8 mouse cellular contexts compared by ENCODE assay signal in the genomic region with DNA sequence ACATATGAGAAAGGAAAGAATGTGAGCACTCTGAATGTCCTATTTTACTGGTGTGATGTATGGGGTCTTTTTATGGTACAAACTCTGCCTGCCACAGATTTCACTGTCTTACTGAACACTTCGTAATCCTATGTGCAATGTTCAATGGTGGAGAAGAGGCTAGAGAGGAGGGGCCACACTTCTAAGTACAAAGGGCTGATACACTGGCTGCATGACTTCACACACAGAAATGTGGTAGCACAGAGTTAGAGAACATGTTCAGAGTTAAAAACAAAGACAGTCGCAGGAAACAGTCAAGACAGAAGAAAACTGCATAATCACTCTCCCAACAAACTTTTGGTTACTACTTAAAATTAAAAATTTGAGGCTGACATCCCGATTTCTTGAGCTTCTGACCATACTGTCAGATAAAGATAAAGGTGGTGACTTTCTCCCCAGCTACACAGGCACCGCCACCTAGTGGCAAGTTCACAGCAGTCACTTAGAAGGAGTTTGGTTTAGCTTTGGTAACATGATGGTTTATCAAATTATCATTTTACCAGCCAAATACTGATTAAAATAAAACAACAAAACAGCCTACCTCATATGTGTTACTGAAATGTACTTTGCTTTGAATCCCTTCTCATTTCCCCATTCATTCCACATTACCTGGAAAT. TPM values are rescaled to one million over a fixed set of nuclear protein-coding genes. Genes with fewer than 3 reads are reported as not detected.
DNase-seq lines count a peak whose midpoint lies in the region; ATAC-seq and TF ChIP-seq lines count a peak whose summit lies in the region.

No protein-coding gene starts in this region.

- 0 out of 2 replicates have a peak, but pooled peaks have one; percentile 38 for ATAC-seq in forebrain, embryonic 13.5 days
- ATAC-seq in forebrain, embryonic 12.5 days (ENCODE audit: low FRiP score) = no peak; the same call in 1 of the 2 replicates
- ATAC-seq in liver, embryonic 12.5 days = no peak
- ATAC-seq in limb, embryonic 14.5 days (ENCODE audit: low FRiP score, low read depth) = no peak

- DNase-seq in liver (peak; percentile 47), MEL (ENCODE audit: low read depth, low spot score) (peak; percentile 72)
- peak; percentile 39 for DNase-seq in limb, embryonic 14.5 days (ENCODE audit: low spot score)
- DNase-seq in thymus, postnatal 14 days = peak; percentile 36

- no peak overlapping the region for H3K4me3 ChIP-seq in forebrain, embryonic 13.5 days
- H3K4me3 ChIP-seq in forebrain, embryonic 12.5 days (replicated peaks) = no peak overlapping the region
- no peak overlapping the region for H3K4me3 ChIP-seq in liver, embryonic 12.5 days
- no peak overlapping the region for H3K4me3 ChIP-seq in MEL (ENCODE audit: control insufficient read depth in 1 of 2, insufficient read depth in 1 of 2, low read depth in 2 of 2, low read length in 2 of 2)
- H3K4me3 ChIP-seq in cortical plate, adult 2 months (ENCODE audit: insufficient read depth, low read length) = no peak overlapping the region
- H3K4me3 ChIP-seq in limb, embryonic 14.5 days (replicated peaks; ENCODE audit: low read length) = no peak overlapping the region

- H3K27ac ChIP-seq in forebrain, embryonic 13.5 days = no peak overlapping the region
- H3K27ac ChIP-seq in forebrain, embryonic 12.5 days = no peak overlapping the region
- H3K27ac ChIP-seq in liver, embryonic 12.5 days = no peak overlapping the region
- no peak overlapping the region for H3K27ac ChIP-seq in MEL (ENCODE audit: control insufficient read depth, low read depth, low read length)
- H3K27ac ChIP-seq in cortical plate, adult 2 months (ENCODE audit: insufficient read depth, low read length) = no peak overlapping the region
- no peak overlapping the region for H3K27ac ChIP-seq in limb, embryonic 14.5 days (replicated peaks; ENCODE audit: low read depth, low read length)

- H3K4me1 ChIP-seq in forebrain, embryonic 13.5 days = no peaks in the 10 kb centered on the region
- no peaks in the 10 kb centered on the region for H3K4me1 ChIP-seq in forebrain, embryonic 12.5 days
- H3K4me1 ChIP-seq in liver, embryonic 12.5 days = no peaks in the 10 kb centered on the region
- H3K4me1 ChIP-seq in MEL (ENCODE audit: control insufficient read depth in 1 of 2, insufficient read depth in 2 of 2, low read length in 2 of 2) = no peaks in the 10 kb centered on the region; a peak in 1 of 4 replicates
- no peaks in the 10 kb centered on the region; the same call in 1 of the 2 replicates for H3K4me1 ChIP-seq in cortical plate, adult 2 months (ENCODE audit: control insufficient read depth, insufficient read depth, low read length)
- peaks cover 5% of the 10 kb centered on the region; the same call in 1 of the 2 replicates for H3K4me1 ChIP-seq in limb, embryonic 14.5 days (ENCODE audit: control insufficient read depth, insufficient read depth, low read length)

- peak; percentile 34 for TF ChIP-seq RAD21 in MEL (IDR thresholded peaks at IDR 0.05; ENCODE audit: low read depth, low read length)

- H3K9ac ChIP-seq in forebrain, embryonic 13.5 days = no peak overlapping the region
- no peak overlapping the region for H3K9ac ChIP-seq in forebrain, embryonic 12.5 days
- H3K9ac ChIP-seq in liver, embryonic 12.5 days = no peak overlapping the region
- H3K9ac ChIP-seq in MEL (ENCODE audit: control insufficient read depth, low read depth, low read length, poor library complexity, severe bottlenecking) = no peak overlapping the region
- H3K9ac ChIP-seq in limb, embryonic 14.5 days (ENCODE audit: low read depth, low read length, severe bottlenecking) = no peak overlapping the region

- peaks cover 59% of the 10 kb centered on the region for H3K36me3 ChIP-seq in forebrain, embryonic 13.5 days (ENCODE audit: poor library complexity, severe bottlenecking)
- H3K36me3 ChIP-seq in forebrain, embryonic 12.5 days (replicated peaks) = peaks cover 54% of the 10 kb centered on the region
- H3K36me3 ChIP-seq in liver, embryonic 12.5 days = peaks cover 82% of the 10 kb centered on the region
- H3K36me3 ChIP-seq in MEL (ENCODE audit: control insufficient read depth in 1 of 2, insufficient read depth in 2 of 2, low read length in 2 of 2) = peaks cover 23 to 60% of the 10 kb centered on the region in 2 experiments
- H3K36me3 ChIP-seq in limb, embryonic 14.5 days (ENCODE audit: control insufficient read depth, insufficient read depth, low read length) = peaks cover 77% of the 10 kb centered on the region

- no peak for TF ChIP-seq POLR2A in MEL (IDR thresholded peaks at IDR 0.05; ENCODE audit: control insufficient read depth in 1 of 2, insufficient read depth in 1 of 2, low read depth in 1 of 2, low read length in 2 of 2, poor library complexity in 1 of 2)
- TF ChIP-seq POLR2A in cortical plate, adult 2 months (IDR thresholded peaks at IDR 0.05; ENCODE audit: extremely low read depth, insufficient read depth, low read length) = no peak
- TF ChIP-seq POLR2A in limb, embryonic 14.5 days (IDR thresholded peaks at IDR 0.05; ENCODE audit: borderline replicate concordance, extremely low read depth, insufficient read depth, insufficient read length) = no peak

- no peaks in the 10 kb centered on the region for H3K27me3 ChIP-seq in forebrain, embryonic 13.5 days
- no peaks in the 10 kb centered on the region for H3K27me3 ChIP-seq in forebrain, embryonic 12.5 days
- H3K27me3 ChIP-seq in liver, embryonic 12.5 days (replicated peaks) = no peaks in the 10 kb centered on the region
- no peaks in the 10 kb centered on the region for H3K27me3 ChIP-seq in MEL (ENCODE audit: control insufficient read depth in 1 of 2, insufficient read depth in 2 of 2, low read length in 2 of 2)
- H3K27me3 ChIP-seq in limb, embryonic 14.5 days (ENCODE audit: control insufficient read depth, insufficient read depth, low read length) = no peaks in the 10 kb centered on the region

- 74% methylated on average over 4 of the region's 4 CpGs for WGBS in forebrain, embryonic 13.5 days
- WGBS in forebrain, embryonic 12.5 days = 82% methylated on average over 4 of the region's 4 CpGs
- 66% methylated on average over 4 of the region's 4 CpGs for WGBS in liver, embryonic 12.5 days (ENCODE audit: insufficient replicate concordance)
- WGBS in limb, embryonic 14.5 days = 72% methylated on average over 4 of the region's 4 CpGs

- H3K79me2 ChIP-seq in MEL (ENCODE audit: control insufficient read depth, insufficient read depth, low read length, poor library complexity) = no peaks in the 10 kb centered on the region; the same call in none of the 2 replicates

- peak; percentile 75 to 77 (median 76) for TF ChIP-seq CTCF in MEL (IDR thresholded peaks at IDR 0.05 in 2 of 3, conservative IDR thresholded peaks at IDR 0.05 in 1 of 3; ENCODE audit: control insufficient read depth in 1 of 3, insufficient read depth in 1 of 3, low read depth in 2 of 3, low read length in 3 of 3, poor library complexity in 1 of 3, severe bottlenecking in 1 of 3)
- TF ChIP-seq CTCF in cortical plate, adult 2 months (IDR thresholded peaks at IDR 0.05; ENCODE audit: extremely low read depth, insufficient read depth, low read length) = peak; percentile 72

- H3K4me2 ChIP-seq in forebrain, embryonic 13.5 days = no peak overlapping the region
- no peak overlapping the region for H3K4me2 ChIP-seq in forebrain, embryonic 12.5 days
- H3K4me2 ChIP-seq in liver, embryonic 12.5 days = no peak overlapping the region
- no peak overlapping the region for H3K4me2 ChIP-seq in limb, embryonic 14.5 days (replicated peaks; ENCODE audit: low read depth, low read length, severe bottlenecking)

- no peaks in the 10 kb centered on the region for H3K9me3 ChIP-seq in forebrain, embryonic 13.5 days (replicated peaks)
- H3K9me3 ChIP-seq in forebrain, embryonic 12.5 days = no peaks in the 10 kb centered on the region
- H3K9me3 ChIP-seq in liver, embryonic 12.5 days (replicated peaks) = no peaks in the 10 kb centered on the region
- H3K9me3 ChIP-seq in MEL (replicated peaks; ENCODE audit: insufficient read depth, low read length) = no peaks in the 10 kb centered on the region
- no peaks in the 10 kb centered on the region for H3K9me3 ChIP-seq in limb, embryonic 14.5 days (ENCODE audit: control insufficient read depth, low read length)

- no peak for TF ChIP-seq EP300 in MEL (IDR thresholded peaks at IDR 0.05; ENCODE audit: low read depth in 1 of 2, low read length in 2 of 2)

TF ChIP-seq in MEL, 35 proteins besides CTCF, POLR2A, EP300 and RAD21:
- TF ChIP-seq UBTF (IDR thresholded peaks at IDR 0.05; ENCODE audit: borderline replicate concordance, insufficient read depth, low read depth, low read length) = no peak
- no peak for TF ChIP-seq ZMIZ1 (IDR thresholded peaks at IDR 0.05; ENCODE audit: low read depth, low read length)
- 0 out of 2 replicates have a peak, but pooled peaks have one; percentile 21 for TF ChIP-seq ETS1 (IDR thresholded peaks at IDR 0.05; ENCODE audit: low read depth, low read length)
- peak; percentile 56 for TF ChIP-seq GATA1 (IDR thresholded peaks at IDR 0.05; ENCODE audit: low read depth, low read length)
- TF ChIP-seq POLR2AphosphoS2 (IDR thresholded peaks at IDR 0.05; ENCODE audit: low read length) = no peak
- peak; percentile 59 for TF ChIP-seq SMC3 (IDR thresholded peaks at IDR 0.05; ENCODE audit: low read depth, low read length)

RNA-seq across cellular contexts. Expression of gene Ssr3, which starts 12.4 kb away (rescaled TPM):
- 161 and 175 TPM in 2 replicates for polyA plus RNA-seq in forebrain, embryonic 13.5 days (2015; fragmentation: Nextera tagmentation; extraction: Ambion mirVana)
- polyA plus RNA-seq in forebrain, embryonic 12.5 days (2016; fragmentation: Nextera tagmentation; extraction: Ambion mirVana) = 195 and 198 TPM in 2 replicates
- polyA plus RNA-seq in liver, embryonic 12.5 days (2016; fragmentation: Nextera tagmentation; extraction: Ambion mirVana) = 138 TPM in 2 replicates
- total RNA-seq in MEL (2012; rRNA removed) = 129 and 131 TPM in 2 replicates
- 100 to 1,000 TPM; 105 to 125 TPM for polyA plus RNA-seq in MEL (2012; ENCODE audit: insufficient read depth in 1 of 2, insufficient read length in 2 of 2, low read depth in 1 of 2, low replicate concordance in 2 of 2, missing spikeins in 1 of 2)
- polyA plus RNA-seq in cortical plate, adult 2 months (2012; rRNA removed) = 89.0 and 92.5 TPM in 2 replicates
- 214 and 225 TPM in 2 replicates for polyA plus RNA-seq in limb, embryonic 14.5 days (2012; rRNA removed)
- 302 and 320 TPM in 2 replicates for polyA plus RNA-seq in limb, embryonic 14.5 days (2014; fragmentation: Nextera tagmentation; extraction: Ambion mirVana)
